Mouse (Mus musculus) liver, postnatal 0 days (tissue): ENCODE results near the gene Olfr763.
"Not testable (repeated sequence)": the region's sequence is repeated elsewhere in the genome, so short reads cannot be mapped to it uniquely, and the experiment has no call there.

Experiments
- CTCF ChIP-seq: sonication (generic); IDR thresholded peaks from 2 replicates; pipeline ENCODE4 v1.5.1; 2016; ENCODE audit warnings: antibody characterized with exemption, low read depth
- EP300 ChIP-seq: IDR thresholded peaks from 2 replicates; pipeline ENCODE4 v1.6.1; 2016; ENCODE audit warnings: antibody characterized with exemption, low read depth, mild to moderate bottlenecking

DNA sequence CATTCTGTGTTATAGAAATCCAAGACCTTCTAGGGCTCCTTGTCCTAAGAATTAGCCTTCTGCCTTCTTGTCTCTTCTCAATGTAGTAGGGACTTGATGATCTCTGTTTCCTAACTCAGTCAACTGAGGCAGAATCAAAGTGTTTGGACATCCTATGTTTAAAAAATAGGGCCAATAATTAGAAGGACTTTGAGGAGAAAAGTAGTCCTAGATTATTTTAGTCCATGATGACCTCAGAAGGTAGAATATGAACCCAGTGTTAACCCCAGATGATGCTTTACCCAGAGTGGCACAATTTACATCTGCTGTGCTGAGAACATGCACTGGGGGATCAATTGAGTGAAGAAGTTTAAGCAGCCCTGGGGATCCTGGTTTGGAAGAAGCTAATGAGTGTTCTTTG is 39.3 kb downstream of the Olfr763 start, which contains the start of gene Olfr765:
- TF ChIP-seq CTCF, EP300: not testable (repeated sequence)
